Mouse (Mus musculus) heart, embryonic 14.5 days (tissue): Measurements from ENCODE around the gene Dmgdh. TPM values are rescaled to one million over a fixed set of nuclear protein-coding genes. Genes with fewer than 3 reads are reported as not detected.

Experiments
- ATAC-seq: fragments of 200-750 bp; cut with Nextera tagmentation; 2 replicates; pipeline ENCODE4 v1.8.0; 2017; ENCODE audit warnings: low read depth, moderate TSS enrichment; ENCODE audit not compliant: insufficient number of reproducible peaks, insufficient read depth, low FRiP score
- H3K27ac ChIP-seq, 2 experiments: fragments of 200-500 bp in 1 of 2; fragments of 300-500 bp in 1 of 2; sonication (generic) in 1 of 2; replicated peaks in 1 of 2; 2 replicates each; pipeline ENCODE4 v1.5.1; 2012 to 2014; ENCODE audit warnings: low read depth in 2 of 2, low read length in 2 of 2, control low read depth in 1 of 2, mild to moderate bottlenecking in 1 of 2, mixed read lengths in 1 of 2; ENCODE audit not compliant: control insufficient read depth in 1 of 2, insufficient read depth in 1 of 2
- H3K27me3 ChIP-seq: fragments of 300-500 bp; sonication (generic); 2 replicates; pipeline ENCODE4 v1.6.1; 2014; ENCODE audit warnings: mild to moderate bottlenecking, low read length, control low read depth; ENCODE audit not compliant: control insufficient read depth, insufficient read depth
- H3K36me3 ChIP-seq: fragments of 300-500 bp; sonication (generic); 2 replicates; pipeline ENCODE4 v1.6.1; 2014; ENCODE audit warnings: mild to moderate bottlenecking, control low read depth, low read length, mixed read lengths; ENCODE audit not compliant: control insufficient read depth, insufficient read depth
- H3K4me1 ChIP-seq, 2 experiments: fragments of 200-500 bp in 1 of 2; fragments of 300-500 bp in 1 of 2; sonication (generic) in 1 of 2; 2 replicates each; pipeline ENCODE4 v1.6.1; 2012 to 2014; ENCODE audit warnings: low read length in 2 of 2, control low read depth in 1 of 2, mixed read lengths in 1 of 2; ENCODE audit not compliant: control insufficient read depth in 2 of 2, insufficient read depth in 2 of 2
- H3K4me2 ChIP-seq: fragments of 300-500 bp; sonication (generic); 2 replicates; pipeline ENCODE4 v1.6.1; 2014; ENCODE audit warnings: mild to moderate bottlenecking, low read length
- H3K4me3 ChIP-seq, 2 experiments: fragments of 200-500 bp in 1 of 2; fragments of 300-500 bp in 1 of 2; sonication (generic) in 1 of 2; 2 replicates each; pipeline ENCODE4 v1.5.1; 2012 to 2014; ENCODE audit warnings: low read length in 2 of 2, mild to moderate bottlenecking in 2 of 2, control low read depth in 1 of 2, low read depth in 1 of 2, moderate library complexity in 1 of 2; ENCODE audit not compliant: control insufficient read depth in 1 of 2, insufficient read depth in 1 of 2
- H3K9ac ChIP-seq: fragments of 300-500 bp; sonication (generic); 2 replicates; pipeline ENCODE4 v1.6.1; 2014; ENCODE audit warnings: mild to moderate bottlenecking, low read length
- H3K9me3 ChIP-seq: fragments of 300-500 bp; sonication (generic); 2 replicates; pipeline ENCODE4 v1.6.1; 2016; ENCODE audit warnings: low read length, control low read depth; ENCODE audit not compliant: control insufficient read depth
- WGBS: fragments of 180-500 bp; shearing (Covaris S2); extraction: QIAGEN DNeasy Blood & Tissue Kit; methylation state at CpG from one replicate; pipeline ENCODE4 v1.1.7; 2014; 5-methylcytosine and 5-hydroxymethylcytosine counted together
- polyA plus RNA-seq: library from polyadenylated mRNA; unstranded; fragments of >200 nt; fragmentation: Nextera tagmentation; extraction: Ambion mirVana; gene quantifications from 2 replicates; pipeline ENCODE4 v1.2.1, GENCODE M21; 2014

The Dmgdh gene
- polyA plus RNA-seq, 1 experiment from 2014 or later = 0.08 TPM

- no peak overlapping the region for H3K9ac ChIP-seq
- no peaks in the 10 kb centered on the region for H3K27me3 ChIP-seq
- no peaks in the 10 kb centered on the region for H3K9me3 ChIP-seq
- no peak overlapping the region for H3K4me2 ChIP-seq
- WGBS = 68% methylated on average over 7 of the region's 7 CpGs
- peaks cover 0 to 12% of the 10 kb centered on the region in 2 experiments; a peak in 2 of 4 replicates for H3K4me1 ChIP-seq
- no peak overlapping the region for H3K27ac ChIP-seq
- H3K4me3 ChIP-seq = no peak overlapping the region
- ATAC-seq = no peak
- no peaks in the 10 kb centered on the region for H3K36me3 ChIP-seq
Observed at GRCm38 (mm10) chr13:93773704-93774315, 99.6 kb downstream of the Dmgdh start.

- H3K27ac ChIP-seq = no peak overlapping the region
- no peak overlapping the region for H3K9ac ChIP-seq
- H3K36me3 ChIP-seq = no peaks in the 10 kb centered on the region
- 0 out of 2 replicates have a peak, but pooled peaks cover 3% of the 10 kb centered on the region for H3K9me3 ChIP-seq
- H3K4me2 ChIP-seq = no peak overlapping the region
- 75% methylated on average over 5 of the region's 5 CpGs for WGBS
- no peak for ATAC-seq
- peaks cover 0 to 4% of the 10 kb centered on the region in 2 experiments; a peak in 2 of 4 replicates for H3K4me1 ChIP-seq
- no peak overlapping the region for H3K4me3 ChIP-seq
- no peaks in the 10 kb centered on the region for H3K27me3 ChIP-seq
Observed at GRCm38 (mm10) chr13:93782823-93783222, 108.6 kb downstream of the Dmgdh start.

GRCm38 (mm10) chr13:93785329-93785728 is 111.1 kb downstream of the Dmgdh start:
- H3K4me1 ChIP-seq = peaks cover 0 to 5% of the 10 kb centered on the region in 2 experiments; a peak in 2 of 4 replicates
- no peak overlapping the region for H3K27ac ChIP-seq
- no peaks in the 10 kb centered on the region for H3K36me3 ChIP-seq
- WGBS = 71% methylated on average over 3 of the region's 3 CpGs
- ATAC-seq = no peak
- no peaks in the 10 kb centered on the region for H3K27me3 ChIP-seq
- no peak overlapping the region for H3K4me2 ChIP-seq
- no peak overlapping the region for H3K4me3 ChIP-seq
- H3K9ac ChIP-seq = no peak overlapping the region
- 0 out of 2 replicates have a peak, but pooled peaks cover 3% of the 10 kb centered on the region for H3K9me3 ChIP-seq

GRCm38 (mm10) chr13:93786051-93786450 is 111.8 kb downstream of the Dmgdh start:
- H3K9me3 ChIP-seq = 0 out of 2 replicates have a peak, but pooled peaks cover 3% of the 10 kb centered on the region
- no peaks in the 10 kb centered on the region for H3K27me3 ChIP-seq
- H3K4me3 ChIP-seq = no peak overlapping the region
- no peak overlapping the region for H3K9ac ChIP-seq
- no peak overlapping the region for H3K27ac ChIP-seq
- no peak overlapping the region for H3K4me2 ChIP-seq
- 72% methylated on average over 2 of the region's 2 CpGs for WGBS
- peaks cover 0 to 5% of the 10 kb centered on the region in 2 experiments; a peak in 2 of 4 replicates for H3K4me1 ChIP-seq
- ATAC-seq = no peak
- no peaks in the 10 kb centered on the region for H3K36me3 ChIP-seq

- no peak overlapping the region for H3K9ac ChIP-seq
- no peak overlapping the region for H3K4me2 ChIP-seq
- no peaks in the 10 kb centered on the region for H3K27me3 ChIP-seq
- no peak for ATAC-seq
- H3K4me3 ChIP-seq = no peak overlapping the region
- H3K9me3 ChIP-seq = no peaks in the 10 kb centered on the region
- H3K4me1 ChIP-seq = peaks cover 0 to 5% of the 10 kb centered on the region in 2 experiments; a peak in 2 of 4 replicates
- no peaks in the 10 kb centered on the region for H3K36me3 ChIP-seq
- no peak overlapping the region for H3K27ac ChIP-seq
- 46% methylated on average over 8 of the region's 8 CpGs for WGBS
Observed at GRCm38 (mm10) chr13:93787647-93788046, 113.4 kb downstream of the Dmgdh start.

GRCm38 (mm10) chr13:93792945-93793642 is 118.9 kb downstream of the Dmgdh start:
- H3K4me2 ChIP-seq = no peak overlapping the region
- 47% methylated on average over 11 of the region's 11 CpGs for WGBS
- no peak overlapping the region for H3K4me3 ChIP-seq
- H3K27ac ChIP-seq = no peak overlapping the region
- H3K4me1 ChIP-seq = no peaks in the 10 kb centered on the region
- H3K9ac ChIP-seq = no peak overlapping the region
- H3K27me3 ChIP-seq = no peaks in the 10 kb centered on the region
- peaks cover under 1% of the 10 kb centered on the region; the same call in 1 of the 2 replicates for H3K9me3 ChIP-seq
- peak; percentile 21; the same call in 1 of the 2 replicates for ATAC-seq
- H3K36me3 ChIP-seq = no peaks in the 10 kb centered on the region

GRCm38 (mm10) chr13:93793643-93794182 is 119.5 kb downstream of the Dmgdh start:
- ATAC-seq = no peak
- H3K4me3 ChIP-seq = no peak overlapping the region
- H3K9me3 ChIP-seq = peaks cover 4% of the 10 kb centered on the region; the same call in 1 of the 2 replicates
- no peaks in the 10 kb centered on the region for H3K27me3 ChIP-seq
- no peaks in the 10 kb centered on the region for H3K4me1 ChIP-seq
- WGBS = 86% methylated on average over 10 of the region's 10 CpGs
- H3K9ac ChIP-seq = no peak overlapping the region
- H3K4me2 ChIP-seq = no peak overlapping the region
- no peaks in the 10 kb centered on the region for H3K36me3 ChIP-seq
- H3K27ac ChIP-seq = no peak overlapping the region
